Mouse (Mus musculus) adrenal gland, adult (tissue): ENCODE measurements around the gene 4933406M09Rik.

ENCODE experiments used
- DNase-seq, 2 experiments: peaks; one replicate each; pipeline ENCODE4 v3.0.0; 2022 to 2023; ENCODE audit warnings: low spot score in 1 of 2; ENCODE audit not compliant: inconsistent age in 2 of 2

4933406M09Rik gene

DNA sequence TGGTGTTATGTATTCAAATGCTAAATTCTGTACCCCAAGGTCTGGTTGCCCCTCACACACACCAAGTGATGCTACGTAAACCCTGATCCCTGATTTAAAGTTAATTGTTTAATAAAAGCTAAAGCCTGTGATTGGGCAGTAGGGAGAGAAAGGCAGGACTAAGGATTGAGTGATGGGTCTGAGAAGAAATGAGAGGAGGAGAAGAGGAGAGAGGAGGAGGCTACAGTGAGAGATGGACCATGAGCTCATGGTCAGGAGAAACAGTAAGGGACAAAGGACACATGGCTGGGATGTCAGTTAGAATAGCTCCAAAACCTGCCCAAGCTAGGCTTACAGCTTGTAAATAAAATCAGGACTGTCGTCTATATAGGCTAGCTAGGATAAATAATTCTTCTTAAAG is 4.7 kb upstream of the 4933406M09Rik start:
- DNase-seq = no peak

DNA sequence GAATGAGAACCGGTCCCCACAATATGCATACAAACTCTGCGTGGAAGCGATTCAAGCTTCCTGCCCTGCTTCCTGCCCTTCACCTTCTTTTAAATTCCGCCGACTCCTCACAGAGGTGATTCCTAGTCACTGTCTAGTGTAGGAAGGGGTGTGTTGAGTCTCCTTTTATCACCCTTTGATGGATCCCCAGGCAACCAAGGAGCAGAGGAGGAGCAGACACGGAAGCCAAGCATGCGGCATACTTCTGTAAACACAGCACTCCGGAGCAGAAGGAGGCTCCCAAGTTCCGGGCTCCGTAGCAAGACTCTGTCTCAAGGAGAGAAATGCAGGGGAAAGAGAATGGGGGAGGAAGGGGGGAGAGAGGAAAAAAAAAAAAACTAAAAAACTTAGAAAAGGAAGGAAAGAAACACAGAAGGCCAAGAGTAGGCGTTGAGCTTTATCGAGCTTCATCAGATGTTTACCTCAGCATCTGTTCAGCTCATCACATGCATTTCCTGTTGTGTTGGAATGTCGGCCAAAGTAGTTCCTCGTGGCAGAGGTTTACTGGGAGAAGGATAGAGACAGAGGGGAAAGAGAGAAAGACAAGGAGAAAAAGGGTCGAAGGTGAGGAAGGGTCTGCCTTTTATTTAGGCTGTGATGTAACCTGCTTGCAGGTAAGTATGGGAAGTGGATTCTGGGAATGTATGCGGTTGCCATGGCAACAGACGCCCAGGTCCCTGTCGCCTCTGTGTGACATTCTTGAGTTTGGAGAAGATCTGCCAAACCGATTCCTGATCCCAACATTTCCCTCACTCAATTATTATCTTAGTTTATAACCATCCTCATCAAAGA is 3.7 kb upstream of the 4933406M09Rik start:
- DNase-seq = peak in 1 of 2 experiments; percentile 28

DNA sequence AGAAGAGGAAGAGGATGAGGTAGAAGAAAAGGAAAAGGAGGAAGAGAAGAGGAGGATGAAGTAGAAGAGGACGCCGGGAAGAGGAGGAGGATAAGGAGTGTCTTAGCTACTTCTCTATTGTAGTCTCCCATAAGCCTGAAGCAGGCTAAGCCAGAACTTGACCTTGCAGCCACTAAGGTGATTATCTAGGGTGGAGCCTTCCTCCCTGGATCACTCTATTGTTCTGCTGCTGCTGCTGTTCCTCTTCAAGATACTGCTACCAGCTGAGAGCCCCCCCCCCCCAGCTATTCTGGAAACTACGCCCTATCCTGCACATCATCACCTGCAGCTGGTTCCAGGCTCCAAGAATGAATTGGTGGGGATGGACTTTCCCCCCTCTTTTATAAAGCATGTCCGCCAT is 1.2 kb upstream of the 4933406M09Rik start:
- DNase-seq = no peak

- DNase-seq = no peak
Measured at GRCm38 (mm10) chr1:134385176-134385575, 564 bp upstream of the 4933406M09Rik start.

- DNase-seq = no peak
Measured at GRCm38 (mm10) chr1:134393827-134394226, 8.1 kb downstream of the 4933406M09Rik start.

- no peak for DNase-seq
Measured at GRCm38 (mm10) chr1:134398210-134398609, 12.5 kb downstream of the 4933406M09Rik start.

GRCm38 (mm10) chr1:134399735-134400134 is 14.0 kb downstream of the 4933406M09Rik start:
- DNase-seq = no peak

DNA sequence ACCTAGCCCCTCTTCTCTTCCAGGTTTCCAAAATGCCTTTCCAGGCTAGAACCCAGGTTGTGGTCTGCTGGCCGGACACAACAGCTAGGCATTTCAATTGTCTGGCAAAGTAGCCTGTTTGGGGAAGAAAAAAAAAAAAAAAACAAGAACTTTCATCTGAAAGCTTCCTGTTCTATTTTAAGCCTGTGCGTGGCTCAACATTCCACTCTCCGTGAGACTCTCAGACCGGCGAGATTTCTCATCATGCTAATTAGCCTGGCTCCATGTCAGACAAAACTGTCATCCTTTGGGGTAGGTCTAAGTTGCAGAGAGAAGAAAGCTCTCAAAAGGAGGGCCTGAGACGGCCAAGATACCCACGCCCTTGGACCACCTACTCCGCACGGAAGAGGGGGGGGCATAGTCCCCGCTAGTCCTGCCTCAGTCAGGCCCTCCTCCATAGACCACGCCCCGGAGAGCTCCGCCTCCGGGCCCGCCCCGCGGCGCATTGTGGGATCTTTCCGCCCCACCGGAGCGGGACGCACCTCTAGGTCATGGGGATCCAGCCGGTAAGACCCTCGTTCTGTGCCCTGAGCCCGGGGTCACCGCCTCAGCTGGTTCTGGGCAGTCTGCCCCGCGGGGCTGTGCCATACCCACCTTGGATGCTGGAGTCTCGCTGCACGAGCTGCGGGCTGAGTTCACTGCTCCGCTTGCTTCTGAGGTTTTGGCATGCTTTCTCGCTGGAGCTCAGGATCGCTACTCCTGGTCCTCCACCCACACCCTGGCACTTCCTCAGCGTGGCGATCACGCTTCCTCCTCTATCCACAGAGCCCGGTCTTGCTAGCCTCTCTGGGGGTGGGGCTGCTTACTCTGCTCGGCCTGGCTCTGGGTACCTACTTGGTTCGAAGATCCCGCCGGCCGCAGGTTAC is 20.0 kb downstream of the 4933406M09Rik start, which contains the start of gene Cyb5r1:
TSS of gene Cyb5r1 (plus strand) at position 51 of the 905 bp plus-strand sequence.
- DNase-seq = peak; percentile 87 to 95

DNA sequence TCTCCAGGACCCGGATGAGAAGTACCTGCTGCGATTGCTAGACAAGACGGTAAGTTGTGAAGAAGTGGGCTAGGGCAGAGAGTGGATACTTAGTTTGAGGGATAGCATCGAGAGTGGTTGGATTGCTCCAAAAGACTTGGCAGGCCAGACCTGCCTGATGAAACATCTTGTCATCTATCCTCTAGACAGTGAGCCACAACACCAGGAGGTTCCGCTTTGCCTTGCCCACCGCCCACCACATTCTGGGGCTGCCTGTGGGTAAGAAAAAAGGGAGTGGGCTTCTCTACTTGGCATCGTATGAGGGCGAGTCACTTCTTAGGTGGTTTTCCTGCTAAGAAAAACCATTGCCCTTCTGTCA is 20.7 kb downstream of the 4933406M09Rik start:
- DNase-seq = no peak

GRCm38 (mm10) chr1:134408080-134408479 is 22.3 kb downstream of the 4933406M09Rik start:
- no peak for DNase-seq

DNA sequence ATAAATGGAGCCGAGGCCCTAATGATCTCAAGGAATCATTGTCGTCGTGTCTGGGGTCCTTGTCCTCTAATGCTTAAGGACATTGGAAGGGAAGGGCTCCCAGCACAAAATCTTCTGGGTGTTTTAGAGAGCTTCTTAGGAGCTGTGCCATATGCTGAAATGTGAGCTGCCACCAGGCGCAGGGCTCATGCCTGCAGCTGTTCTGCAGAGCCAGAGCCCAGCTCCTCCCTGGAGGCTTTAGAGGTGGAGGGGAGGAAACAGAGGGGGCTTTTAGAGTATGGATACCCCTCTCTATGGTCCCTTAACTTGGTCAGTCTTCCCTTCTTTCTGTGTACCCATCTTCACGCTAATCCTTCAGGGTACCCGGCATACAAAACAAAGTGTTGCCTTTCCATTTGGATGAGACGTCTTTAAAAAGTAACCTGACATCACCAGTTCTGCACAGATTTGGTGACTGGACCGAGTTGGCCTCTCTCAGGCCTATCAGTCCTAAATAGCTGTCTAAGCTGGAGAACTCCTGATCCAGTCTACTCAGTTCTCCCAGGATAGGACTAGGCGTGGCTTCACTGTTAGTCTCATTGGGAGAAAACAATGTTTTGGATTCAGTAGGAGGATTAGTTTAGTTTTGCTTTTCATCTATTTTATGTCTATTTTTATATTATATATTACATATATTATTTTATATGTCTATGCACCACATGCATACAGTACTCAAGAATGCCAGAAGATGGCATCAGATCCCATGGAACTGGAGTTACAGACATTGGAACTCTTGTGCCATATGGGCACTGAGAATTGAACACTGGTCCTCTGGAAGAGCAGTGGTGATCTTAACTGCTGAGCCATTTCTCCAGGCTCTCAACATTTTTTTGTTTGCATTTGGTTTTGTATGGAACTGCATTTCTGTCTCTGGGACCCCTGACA is 26.2 kb downstream of the 4933406M09Rik start:
- DNase-seq = no peak

DNA sequence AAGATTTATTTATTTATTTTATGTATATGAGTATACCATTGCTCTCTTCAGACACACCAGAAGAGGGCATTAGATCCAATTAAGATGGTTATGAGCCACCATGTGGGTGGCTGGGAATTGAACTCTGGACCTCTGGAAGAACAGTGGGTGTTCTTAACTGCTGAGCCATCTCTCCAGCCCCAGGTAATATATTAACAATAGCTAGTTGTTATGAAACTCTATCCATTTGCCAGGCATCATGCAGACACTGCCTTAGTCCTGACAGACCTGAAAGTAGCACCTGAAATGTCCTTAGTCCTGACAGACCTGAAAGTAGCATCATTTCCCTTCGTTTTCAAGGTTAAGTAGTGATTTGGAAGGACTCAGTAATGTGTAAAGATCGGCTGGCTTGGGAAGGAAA is 28.3 kb downstream of the 4933406M09Rik start:
- DNase-seq = no peak

- peak in 1 of 2 experiments; percentile 53 for DNase-seq
Measured at GRCm38 (mm10) chr1:134414501-134415167, 28.9 kb downstream of the 4933406M09Rik start.

DNA sequence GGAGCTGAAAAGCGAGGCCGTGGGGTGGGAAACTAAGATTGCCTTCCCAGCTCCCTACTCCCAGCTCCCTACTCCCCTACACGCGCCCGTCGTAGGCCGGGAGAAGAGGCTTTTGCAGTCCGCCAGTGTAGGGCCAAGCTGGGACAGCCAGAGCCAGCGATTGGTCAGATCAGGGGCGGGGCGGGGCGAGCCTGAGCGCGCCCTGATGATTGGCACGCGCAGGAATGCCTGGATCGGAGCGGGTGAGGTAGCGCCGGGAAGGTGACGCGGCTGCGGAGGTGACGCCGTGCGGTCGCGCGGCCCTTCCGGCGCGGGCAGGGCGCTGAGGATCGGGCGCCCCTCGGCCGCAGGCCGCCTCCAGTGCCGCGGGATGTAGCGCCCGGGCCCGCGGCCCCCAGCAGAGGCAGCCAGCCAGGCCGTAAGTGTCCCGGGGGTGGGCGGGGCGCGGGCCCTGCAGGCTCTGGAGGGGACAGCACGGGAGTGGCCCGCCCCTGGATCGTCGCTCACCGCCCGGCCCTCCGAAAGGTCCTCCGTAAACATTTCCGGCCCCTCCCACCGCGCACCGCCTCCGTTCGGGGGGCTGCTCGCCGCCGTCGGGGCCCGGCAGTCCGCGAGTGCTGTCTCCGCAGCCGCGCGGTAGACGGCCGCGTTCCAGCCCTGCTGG is 29.6 kb downstream of the 4933406M09Rik start, which contains the start of gene Adipor1:
TSS of gene Adipor1 (plus strand) at position 211 of the 664 bp plus-strand sequence.
- DNase-seq = peak; percentile 98 to 99

- peak in 1 of 2 experiments; percentile 81 for DNase-seq
Measured at GRCm38 (mm10) chr1:134418414-134418975, 32.8 kb downstream of the 4933406M09Rik start.

- DNase-seq = no peak
Measured at GRCm38 (mm10) chr1:134419176-134419575, 33.4 kb downstream of the 4933406M09Rik start.

DNA sequence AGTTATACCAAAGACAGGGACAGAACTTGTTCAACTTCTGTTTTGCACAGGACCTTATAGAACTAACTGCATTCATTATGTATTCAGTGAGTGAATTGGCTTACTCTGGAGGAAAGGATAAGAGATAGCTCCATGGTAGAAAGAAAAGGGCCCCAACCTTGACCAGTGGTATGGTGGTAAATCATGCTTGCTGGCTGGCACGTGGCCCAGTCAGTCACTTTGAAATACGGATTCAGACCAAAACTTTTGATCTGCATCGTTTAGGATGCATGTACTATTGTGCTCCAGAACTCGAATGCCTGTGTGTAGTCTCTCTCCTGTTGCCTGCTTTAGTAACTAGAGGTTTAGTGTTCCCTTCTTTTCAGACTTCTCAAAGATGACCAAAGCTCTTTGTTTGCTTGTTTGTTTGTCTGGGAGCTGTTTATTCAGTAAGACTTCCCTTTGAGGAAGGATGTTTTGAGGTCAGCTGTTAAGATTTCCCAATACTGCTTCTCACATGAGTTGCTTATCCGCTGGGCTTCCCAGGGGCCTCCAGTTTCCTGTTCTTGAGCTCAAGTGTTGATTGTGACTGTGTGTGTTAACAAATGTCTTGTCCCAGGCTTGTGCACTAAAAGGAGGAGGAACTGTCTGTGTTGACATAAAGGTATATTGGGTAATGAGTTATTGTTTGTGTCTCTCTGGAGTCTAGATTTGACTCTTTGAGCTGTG is 34.2 kb downstream of the 4933406M09Rik start:
- peak; percentile 88 to 95 for DNase-seq

GRCm38 (mm10) chr1:134423911-134424310 is 38.2 kb downstream of the 4933406M09Rik start:
- no peak for DNase-seq

- no peak for DNase-seq
Measured at GRCm38 (mm10) chr1:134426289-134426688, 40.5 kb downstream of the 4933406M09Rik start.
